Comparison of ENCODE assay signal across 16 mouse cellular contexts in the genomic region with DNA sequence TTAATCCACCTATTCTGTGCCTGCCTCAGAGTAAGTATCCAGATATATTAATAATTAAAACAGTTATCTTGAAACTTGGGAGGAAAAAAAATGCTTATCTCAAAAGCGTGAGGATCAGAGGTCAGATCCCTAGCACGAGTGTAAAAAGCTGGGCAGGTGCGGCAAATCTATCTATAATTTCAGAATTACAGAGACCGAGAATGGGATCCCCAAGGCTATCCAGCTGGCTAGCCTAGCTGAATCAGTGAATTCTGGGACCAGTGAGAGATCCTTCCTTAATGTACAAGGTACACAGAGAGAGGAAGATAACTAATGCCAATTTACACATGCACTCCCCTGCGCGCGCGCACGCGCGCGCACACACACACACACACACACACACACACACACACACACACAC.
"Had no signal": no experiment of that assay in that cellular context is flagged by ENCODE, and none has a peak within 500 bp of the region (broad histone marks: within the 10 kb centered on the region; RNA-seq: fewer than 3 reads in every experiment).

No protein-coding gene starts in this region.

- DNase-seq: retina, postnatal 1 day; right cerebral cortex, adult 18-20 months; right cerebral cortex, postnatal 14 days; right cerebral cortex, postnatal 25 days; right cerebral cortex, postnatal 4 days; spleen, adult 18-20 months; thymus, adult 18-20 months; thymus, adult 2 months; thymus, postnatal 14 days; thymus, postnatal 25 days; thymus, postnatal 36 days; thymus, postnatal 4 days had no signal

- H3K4me2 ChIP-seq: neural tube, embryonic 13.5 days; neural tube, embryonic 15.5 days; stomach, embryonic 15.5 days had no signal

- H3K27me3 ChIP-seq: neural tube, embryonic 13.5 days; neural tube, embryonic 15.5 days; stomach, embryonic 15.5 days had no signal

- H3K27ac ChIP-seq: neural tube, embryonic 13.5 days; neural tube, embryonic 15.5 days; stomach, embryonic 15.5 days; stomach, postnatal 0 days had no signal

- H3K4me1 ChIP-seq: neural tube, embryonic 13.5 days had no signal

- H3K4me3 ChIP-seq: neural tube, embryonic 13.5 days; neural tube, embryonic 15.5 days; stomach, embryonic 15.5 days had no signal

- H3K36me3 ChIP-seq: neural tube, embryonic 13.5 days; neural tube, embryonic 15.5 days; stomach, embryonic 15.5 days had no signal

- H3K9ac ChIP-seq: neural tube, embryonic 13.5 days; neural tube, embryonic 15.5 days; stomach, embryonic 15.5 days had no signal

- H3K9me3 ChIP-seq: neural tube, embryonic 13.5 days; neural tube, embryonic 15.5 days; stomach, embryonic 15.5 days had no signal
